Mouse (Mus musculus) midbrain, postnatal 0 days (tissue): ENCODE data around the gene Mageb1. TPM values are rescaled to one million over a fixed set of nuclear protein-coding genes. Genes with fewer than 3 reads are reported as not detected.
"Not testable (repeated sequence)": the region's sequence is repeated elsewhere in the genome, so short reads cannot be mapped to it uniquely, and the experiment has no call there.

Experiments
- ATAC-seq: fragments of 200-750 bp; cut with Nextera tagmentation; 2 replicates; pipeline ENCODE4 v1.8.0; 2017; ENCODE audit warnings: moderate number of reproducible peaks, mild to moderate bottlenecking, moderate TSS enrichment, moderate library complexity; ENCODE audit not compliant: low FRiP score
- DNase-seq: peaks from one replicate; pipeline ENCODE4 v3.0.0-alpha.2; 2015; ENCODE audit warnings: low spot score
- H3K27ac ChIP-seq: fragments of 300-500 bp; sonication (generic); 2 replicates; pipeline ENCODE4 v1.5.1; 2014; ENCODE audit warnings: low read depth, mild to moderate bottlenecking, low read length, mixed read lengths
- H3K27me3 ChIP-seq: fragments of 300-500 bp; sonication (generic); 2 replicates; pipeline ENCODE4 v1.6.1; 2014; ENCODE audit warnings: low read length, control low read depth, mixed read lengths; ENCODE audit not compliant: insufficient read depth
- H3K36me3 ChIP-seq: fragments of 300-500 bp; sonication (generic); 2 replicates; pipeline ENCODE4 v1.6.1; 2014; ENCODE audit warnings: low read length, control low read depth, mixed read lengths; ENCODE audit not compliant: insufficient read depth
- H3K4me1 ChIP-seq: fragments of 300-500 bp; sonication (generic); 2 replicates; pipeline ENCODE4 v1.6.1; 2014; ENCODE audit warnings: mild to moderate bottlenecking, control low read depth, antibody characterized with exemption, low read length, mixed read lengths; ENCODE audit not compliant: insufficient read depth
- H3K4me2 ChIP-seq: fragments of 300-500 bp; sonication (generic); 2 replicates; pipeline ENCODE4 v1.6.1; 2014; ENCODE audit warnings: low read depth, mild to moderate bottlenecking, low read length, mixed read lengths; ENCODE audit not compliant: poor library complexity, severe bottlenecking
- H3K4me3 ChIP-seq: fragments of 300-500 bp; sonication (generic); 2 replicates; pipeline ENCODE4 v1.5.1; 2014; ENCODE audit warnings: low read depth, mild to moderate bottlenecking, low read length, moderate library complexity
- H3K9ac ChIP-seq: fragments of 300-500 bp; sonication (generic); replicated peaks from 2 replicates; pipeline ENCODE4 v1.6.1; 2014; ENCODE audit warnings: mild to moderate bottlenecking, low read length, moderate library complexity, mixed read lengths; ENCODE audit not compliant: poor library complexity, severe bottlenecking
- H3K9me3 ChIP-seq: fragments of 300-500 bp; sonication (generic); 2 replicates; pipeline ENCODE4 v1.6.1; 2016; ENCODE audit warnings: low read length, control low read depth
- whole genome bisulfite sequencing: fragments of 180-500 bp; shearing (Covaris S2); extraction: QIAGEN DNeasy Blood & Tissue Kit; methylation state at CpG from one replicate; pipeline ENCODE4 v1.1.7; 2014; 5-methylcytosine and 5-hydroxymethylcytosine counted together
- polyA plus RNA-seq: library from polyadenylated mRNA; unstranded; fragments of >200 nt; fragmentation: Nextera tagmentation; extraction: Ambion mirVana; gene quantifications from 2 replicates; pipeline ENCODE4 v1.2.1, GENCODE M21; 2015
- total RNA-seq: library from RNA; depleted of rRNA; stranded (reverse); fragments of >200 nt; gene quantifications from 2 replicates; pipeline ENCODE4 v1.2.3, GENCODE M21; 2014; rRNA removed

Mageb1 gene
- total RNA-seq: 0.61 TPM in 1 of 2 replicates, not detected in the other
- polyA plus RNA-seq: not detected in 2 replicates

- 25% methylated on average over 1 of the region's 1 CpGs for WGBS
- DNase-seq, H3K9ac ChIP-seq: not testable (repeated sequence)
These were observed at the start of gene Mageb1 for GRCm38 (mm10) chrX:92016233-92016632. Gene Mageb1 (minus strand): TSS chrX:92016333.

More at GRCm38 (mm10) chrX:92016233-92016632, at the start of gene Mageb1:
- not testable (repeated sequence) for H3K36me3 ChIP-seq, H3K27ac ChIP-seq, H3K9me3 ChIP-seq, H3K4me2 ChIP-seq, H3K27me3 ChIP-seq, ATAC-seq, H3K4me3 ChIP-seq, H3K4me1 ChIP-seq

Other genes with a start within 250 kb of the Mageb1 start
- not detected in 2 replicates for gene Mageb5, start 233.3 kb downstream of the Mageb1 start, total RNA-seq
- gene Mageb5, start 233.3 kb downstream of the Mageb1 start, polyA plus RNA-seq: not detected in 2 replicates